Mouse (Mus musculus) bone marrow macrophage, adult 2 months (primary cell): Measurements from ENCODE around the gene Emid1.

Source experiments
- CTCF ChIP-seq: IDR thresholded peaks from 2 replicates; pipeline ENCODE4 v1.5.1; 2012; ENCODE audit warnings: low read depth, mild to moderate bottlenecking, low read length, moderate library complexity
- POLR2A ChIP-seq: IDR thresholded peaks from 2 replicates; pipeline ENCODE4 v1.6.1; 2012; ENCODE audit warnings: mild to moderate bottlenecking, low read depth, low read length, borderline replicate concordance

DNA sequence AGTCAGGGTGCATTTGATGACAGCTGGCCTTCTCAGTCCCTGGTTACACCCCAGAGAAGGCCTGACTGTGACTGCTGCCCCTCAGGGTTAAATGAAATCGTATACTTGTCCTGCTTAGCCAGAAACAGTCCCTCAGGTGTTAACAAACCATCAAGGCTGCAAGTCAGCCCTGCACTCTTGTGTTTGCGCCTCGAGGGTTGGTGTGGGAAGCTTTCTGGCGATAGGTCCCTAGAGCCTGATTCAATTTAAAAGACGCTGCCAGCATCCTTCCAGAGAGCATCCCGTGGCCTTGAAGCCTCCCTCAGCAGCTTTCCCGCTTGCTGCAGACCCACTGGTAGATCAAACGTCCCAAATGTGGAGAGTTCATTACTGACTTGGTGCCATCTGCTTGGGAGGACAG, 27.3 kb upstream of the Emid1 start:
- TF ChIP-seq CTCF (no peak), POLR2A (no peak)
